Mouse (Mus musculus): ENCODE measurements around the gene Esr1. TPM values are rescaled to one million over a fixed set of nuclear protein-coding genes. Genes with fewer than 3 reads are reported as not detected.

Esr1 gene
- total RNA-seq, 2 experiments from 2014 or later: 35.4 to 45.9 TPM

DNA sequence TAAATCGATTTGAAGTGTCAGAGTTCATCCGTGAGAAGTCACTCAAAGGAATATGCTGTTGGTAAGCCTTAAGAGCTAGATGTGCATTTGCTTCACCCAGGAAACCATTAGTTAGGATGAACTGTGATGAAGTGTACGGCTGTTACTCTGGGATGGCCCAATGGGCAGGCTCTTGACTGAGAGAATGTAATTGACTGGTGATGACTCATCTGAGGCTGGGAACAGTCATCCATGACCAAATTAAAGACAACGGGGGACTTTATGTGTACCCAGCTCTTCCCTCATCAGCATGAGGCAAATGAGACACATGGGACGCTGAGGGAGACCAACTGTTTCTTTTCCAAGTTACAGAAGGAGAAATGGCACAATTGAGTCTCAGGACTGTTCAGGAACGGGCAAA, 219.2 kb downstream of the Esr1 start:
- DNase-seq (ENCODE audit: low spot score): no peak

DNA sequence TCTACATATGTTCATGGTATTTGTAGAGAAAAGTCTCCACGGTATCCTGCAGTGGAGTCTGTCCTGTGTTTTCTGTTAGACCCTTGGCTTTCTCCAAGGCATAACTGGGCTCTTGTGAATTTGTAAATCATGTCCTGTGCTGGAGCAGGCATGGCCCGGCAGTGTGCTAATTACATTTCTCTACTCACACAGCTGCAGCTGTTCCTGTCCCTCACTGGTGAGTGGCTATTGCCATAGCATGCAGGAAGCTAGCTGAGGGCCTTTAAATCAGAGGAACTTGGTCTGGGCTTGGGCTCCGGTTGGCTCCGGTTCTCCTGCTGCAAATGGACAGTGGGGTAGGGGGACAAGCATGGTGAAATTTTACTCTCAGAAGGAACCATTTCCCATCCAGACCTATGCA, 226.7 kb downstream of the Esr1 start:
- DNase-seq (ENCODE audit: low spot score): peak; percentile 63

DNA sequence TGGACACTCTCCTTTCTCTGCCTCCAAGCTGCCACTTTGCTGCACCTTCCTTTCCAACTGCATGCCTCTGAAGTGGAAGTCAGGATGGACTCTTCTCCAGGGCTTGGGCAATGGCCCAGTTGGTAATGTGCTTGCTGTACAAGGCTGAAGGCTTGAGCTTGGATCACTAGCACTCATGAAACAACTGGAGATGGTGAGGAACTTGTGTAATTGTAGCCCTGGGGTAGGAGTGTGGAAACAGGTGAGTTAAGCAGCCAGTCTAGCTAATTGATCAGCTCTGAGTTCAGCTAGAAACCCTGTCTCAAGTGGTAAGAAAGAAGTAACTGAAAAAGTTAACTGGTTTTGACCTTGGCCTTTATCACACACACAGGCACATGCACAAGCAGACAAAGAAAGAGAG, 229.6 kb downstream of the Esr1 start:
- DNase-seq (ENCODE audit: low spot score): no peak

DNA sequence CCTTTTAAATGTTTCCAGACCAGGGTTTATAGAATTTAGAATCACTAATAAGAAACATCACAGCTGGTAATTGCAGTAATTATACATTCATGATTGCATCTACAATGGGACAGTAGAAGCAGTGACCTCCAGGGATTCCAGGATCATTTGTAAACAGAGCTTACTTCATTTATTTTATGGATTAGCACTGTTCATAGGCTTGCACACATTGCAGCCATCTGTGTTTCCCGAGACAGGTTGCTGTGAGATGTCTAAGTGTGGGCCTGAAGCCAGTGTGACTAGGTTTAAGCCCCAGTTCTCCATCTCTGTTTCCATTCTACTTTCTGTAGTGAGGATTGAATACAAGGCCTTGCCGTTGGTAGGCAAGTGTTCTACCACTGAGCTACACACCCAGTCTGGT, 236.1 kb downstream of the Esr1 start:
- DNase-seq (ENCODE audit: low spot score): no peak

DNA sequence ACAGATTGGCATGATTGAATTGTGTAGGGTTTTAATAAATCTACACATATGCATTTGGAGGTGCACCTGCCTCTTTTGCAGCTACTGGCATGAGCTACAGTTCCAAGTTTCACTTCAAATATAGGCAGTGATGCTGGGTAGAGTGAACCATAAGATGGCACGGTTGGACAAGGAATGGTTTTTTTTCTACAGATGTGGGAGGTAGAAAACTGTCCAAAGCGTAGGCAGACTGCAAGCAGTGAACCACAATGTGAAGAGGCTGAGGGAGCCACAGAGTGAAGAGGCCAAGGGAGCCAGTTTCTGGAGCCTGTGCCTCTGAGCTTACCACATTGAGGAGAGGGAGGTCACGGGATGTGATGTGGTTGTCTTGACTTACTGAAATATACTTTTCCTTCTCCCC, 238.5 kb downstream of the Esr1 start:
- no peak for DNase-seq (ENCODE audit: low spot score)

DNA sequence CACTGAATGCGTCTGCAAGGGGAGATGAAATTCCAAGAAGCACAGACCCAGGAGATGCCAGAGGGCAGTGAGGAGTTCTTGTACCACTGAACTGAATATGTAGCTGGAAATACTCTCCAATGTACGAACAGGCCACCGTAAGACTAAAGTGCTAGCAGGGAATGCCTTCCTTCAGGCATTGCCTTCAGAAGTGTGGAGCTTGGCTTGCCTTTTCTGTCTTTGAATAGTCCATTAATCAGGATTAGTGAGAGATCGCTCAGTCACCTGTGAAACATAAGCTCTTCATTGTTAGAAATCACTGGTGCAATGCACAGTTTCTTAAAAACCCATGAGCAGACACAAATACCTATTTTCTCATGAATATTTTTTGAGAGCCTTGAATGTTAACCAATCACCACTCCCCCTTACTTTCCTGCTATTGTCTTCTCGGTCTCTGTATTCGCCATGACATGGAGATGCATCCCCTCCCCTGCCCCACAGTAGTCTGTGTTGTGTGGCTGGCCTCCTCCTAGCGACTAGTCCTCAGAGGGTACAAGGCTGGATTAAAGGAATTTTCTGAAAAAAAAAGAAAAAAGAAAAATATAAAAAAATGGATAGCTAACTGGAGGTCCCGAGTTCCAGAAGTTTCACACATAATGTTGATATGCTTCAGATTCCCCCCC, 263.8 kb downstream of the Esr1 start:
- DNase-seq (ENCODE audit: low spot score): no peak

DNA sequence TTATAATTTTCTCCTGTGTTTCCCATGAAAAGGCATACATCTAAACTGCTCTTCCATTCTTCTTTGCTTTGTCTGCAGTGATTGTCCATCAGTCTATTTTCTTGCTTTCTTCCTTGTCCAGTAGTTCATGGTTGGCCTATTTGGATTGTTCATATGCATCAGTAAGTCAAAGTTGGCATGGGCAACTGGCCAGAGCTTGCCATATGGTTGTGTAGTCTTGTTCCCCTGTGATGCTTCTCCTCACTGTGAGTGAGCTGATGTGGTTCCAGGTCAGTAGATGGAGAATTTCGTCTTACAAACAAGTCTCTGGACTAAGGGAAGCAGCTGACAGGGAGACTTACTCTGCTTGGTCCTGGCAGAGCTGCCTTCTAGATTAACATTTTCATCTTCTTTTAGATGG, 270.0 kb downstream of the Esr1 start:
- DNase-seq (ENCODE audit: low spot score): no peak

DNA sequence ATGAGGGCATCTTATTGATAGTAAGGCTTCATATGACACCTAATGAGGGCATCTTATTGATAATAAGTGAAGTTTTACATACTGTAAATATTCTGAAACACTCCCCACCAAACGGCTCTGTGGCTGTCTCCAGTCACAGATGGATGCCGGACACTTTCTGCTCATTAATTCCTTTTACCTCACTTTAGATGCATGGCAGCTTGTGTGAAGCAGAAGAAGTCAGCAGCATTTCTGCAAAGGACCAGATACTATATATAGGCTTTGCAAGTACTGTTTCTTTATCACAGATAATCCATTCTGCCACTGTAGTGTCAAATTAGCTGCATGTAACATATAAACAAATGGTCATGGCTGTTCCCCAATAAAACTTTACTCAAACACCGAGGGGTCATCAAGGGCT, 274.1 kb downstream of the Esr1 start:
- no peak for DNase-seq (ENCODE audit: low spot score)

DNA sequence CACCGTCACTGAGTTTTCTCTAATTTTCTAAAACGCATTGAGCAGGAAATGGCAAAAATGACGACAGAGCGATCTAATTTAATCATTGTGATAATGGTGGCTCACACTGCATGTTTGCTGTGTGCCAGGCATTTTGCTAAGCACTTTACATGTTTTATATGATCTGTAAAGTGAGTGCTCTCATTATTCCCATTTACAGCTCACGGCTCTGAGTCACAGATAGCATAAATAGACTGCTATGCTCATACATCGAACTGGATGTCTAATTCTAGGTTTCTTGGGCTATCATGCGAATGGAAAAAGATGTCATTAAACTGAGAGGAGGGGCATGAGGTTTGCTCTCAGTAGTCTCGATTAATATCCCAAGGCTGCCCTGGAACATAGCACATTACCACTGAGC, 274.6 kb downstream of the Esr1 start:
- no peak for DNase-seq (ENCODE audit: low spot score)

DNA sequence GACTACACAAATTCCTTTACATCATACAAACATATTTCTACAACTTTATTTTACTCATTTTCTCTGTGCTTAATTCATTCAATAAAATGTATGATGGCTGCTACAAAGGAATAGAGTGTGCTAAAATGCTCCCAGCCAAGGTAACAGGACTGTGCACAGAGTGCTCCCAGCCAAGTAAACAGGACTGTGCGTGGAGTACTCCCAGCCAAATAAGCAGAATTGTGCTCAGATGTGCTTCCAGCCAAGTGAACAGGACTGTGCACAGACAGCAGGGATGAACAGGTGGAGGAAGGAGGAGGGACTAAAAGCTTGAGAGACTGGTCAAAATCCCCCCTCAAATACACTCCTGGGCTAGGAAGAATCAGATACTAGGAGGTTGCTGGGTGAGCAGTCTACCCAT, 282.1 kb downstream of the Esr1 start:
- DNase-seq (ENCODE audit: low spot score): no peak

DNA sequence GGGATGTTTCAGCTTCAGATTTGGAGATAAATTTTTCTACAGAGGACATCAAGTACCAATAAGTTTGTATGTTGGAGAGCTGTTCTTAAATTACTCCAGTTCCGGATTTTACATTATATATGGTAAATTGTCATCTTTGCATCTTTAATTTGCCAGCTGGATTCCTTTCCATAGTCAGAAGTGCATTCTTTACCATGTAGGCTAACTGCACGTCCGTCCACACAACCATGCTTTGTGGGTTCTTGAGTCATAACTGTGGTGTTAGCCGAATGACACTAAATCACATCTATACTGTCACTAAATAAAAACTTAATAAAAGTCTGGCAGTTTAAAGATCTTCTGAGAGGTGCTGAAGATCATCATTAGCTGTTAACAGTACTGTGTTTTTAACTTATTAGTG, 286.4 kb downstream of the Esr1 start:
- no peak for DNase-seq (ENCODE audit: low spot score)

DNA sequence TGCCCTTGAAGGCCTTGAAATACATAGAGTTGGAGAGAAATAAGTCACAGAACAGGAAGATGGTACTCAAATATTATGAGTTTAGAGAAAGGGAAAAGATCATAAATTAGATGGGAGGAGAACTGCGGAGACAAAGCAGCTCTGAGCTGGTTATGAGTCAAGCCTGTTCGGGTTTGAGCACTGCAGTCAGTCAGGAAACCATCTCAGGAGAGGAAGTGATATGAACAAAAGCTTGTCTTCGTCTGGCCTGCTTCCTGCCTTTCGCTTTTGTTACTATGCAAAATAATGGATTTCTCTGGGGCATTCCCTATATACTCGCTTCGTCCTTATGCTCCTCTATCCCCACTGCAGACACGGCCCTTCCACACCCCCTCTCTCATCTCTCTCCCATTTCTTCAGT, 288.9 kb downstream of the Esr1 start:
- DNase-seq (ENCODE audit: low spot score): no peak

DNA sequence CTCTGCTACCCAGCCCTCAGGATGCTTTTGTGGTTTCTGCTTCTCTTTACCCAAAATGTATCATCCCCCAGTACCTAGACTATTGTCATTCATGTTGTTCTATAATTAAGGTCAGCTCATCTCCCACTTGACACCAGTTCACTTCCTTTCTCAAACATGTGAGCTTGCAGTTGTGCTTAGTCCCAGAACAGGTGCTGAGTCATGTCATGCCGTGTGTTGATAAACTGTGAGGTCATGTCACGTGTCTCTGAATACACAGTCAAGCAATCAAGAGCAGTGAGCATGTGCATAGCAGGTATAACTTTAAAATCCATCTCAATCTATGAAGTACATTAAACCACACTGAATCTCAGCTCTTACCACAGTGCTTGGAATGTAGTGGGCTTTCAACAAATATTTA, 297.9 kb downstream of the Esr1 start:
- no peak for DNase-seq (ENCODE audit: low spot score)

DNA sequence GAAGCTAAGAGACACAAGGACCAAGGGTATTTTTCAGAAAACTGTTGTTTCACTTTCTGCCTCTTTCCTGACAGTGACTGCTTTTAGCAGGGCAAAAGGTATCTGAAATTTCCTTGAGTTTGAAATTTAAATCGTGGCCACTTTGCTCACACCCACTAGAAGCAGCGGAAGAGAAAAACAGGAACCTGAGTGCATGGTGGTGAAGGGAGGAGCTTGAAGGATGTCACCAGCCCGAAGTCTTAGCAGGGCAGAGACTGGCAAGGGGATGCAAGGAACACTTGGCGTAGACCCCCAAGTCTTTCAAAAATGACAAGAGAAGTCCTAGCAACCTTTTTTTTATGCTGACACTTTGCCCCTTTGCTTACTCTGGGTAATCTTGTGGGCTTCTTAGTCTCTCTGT, 299.1 kb downstream of the Esr1 start:
- no peak for DNase-seq (ENCODE audit: low spot score)

DNA sequence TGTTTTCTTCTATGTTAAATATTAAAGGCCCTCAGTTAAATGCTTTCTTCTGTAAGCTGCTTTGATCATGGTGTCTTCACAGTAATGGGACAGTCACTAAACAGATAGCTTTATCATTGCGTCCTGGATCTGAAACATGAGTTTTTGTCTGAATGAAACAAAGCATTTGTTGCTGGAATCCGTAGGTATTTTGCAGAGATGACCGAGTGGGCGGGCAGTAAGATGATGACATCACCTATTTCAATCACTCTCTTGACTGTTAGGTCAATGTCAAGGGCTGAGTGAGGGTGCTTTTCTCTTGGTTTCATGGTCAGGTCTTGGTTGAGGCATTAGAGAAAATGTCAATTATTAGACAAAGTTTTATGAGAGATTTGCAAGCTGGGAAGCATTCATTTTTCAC, 307.7 kb downstream of the Esr1 start:
- no peak for DNase-seq (ENCODE audit: low spot score)

DNA sequence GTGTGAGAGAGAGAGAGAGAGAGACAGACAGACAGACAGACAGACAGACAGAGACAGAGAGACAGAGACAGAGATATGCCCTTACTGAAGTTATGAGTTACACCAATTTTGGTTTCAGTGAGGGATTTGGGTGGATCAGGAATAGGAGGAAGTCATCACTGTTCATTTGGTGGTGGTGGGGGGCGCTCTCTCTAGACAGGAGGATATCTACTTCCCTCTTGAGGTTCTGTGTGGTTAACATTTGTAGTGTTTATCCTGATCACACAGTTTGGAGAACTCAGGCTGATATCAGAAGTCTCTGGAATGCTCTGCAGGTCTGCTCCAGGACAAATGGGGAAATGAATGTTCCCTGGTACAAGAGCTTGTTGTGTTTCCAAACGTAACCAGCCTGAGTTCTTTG, 312.2 kb downstream of the Esr1 start:
- DNase-seq (ENCODE audit: low spot score): no peak

DNA sequence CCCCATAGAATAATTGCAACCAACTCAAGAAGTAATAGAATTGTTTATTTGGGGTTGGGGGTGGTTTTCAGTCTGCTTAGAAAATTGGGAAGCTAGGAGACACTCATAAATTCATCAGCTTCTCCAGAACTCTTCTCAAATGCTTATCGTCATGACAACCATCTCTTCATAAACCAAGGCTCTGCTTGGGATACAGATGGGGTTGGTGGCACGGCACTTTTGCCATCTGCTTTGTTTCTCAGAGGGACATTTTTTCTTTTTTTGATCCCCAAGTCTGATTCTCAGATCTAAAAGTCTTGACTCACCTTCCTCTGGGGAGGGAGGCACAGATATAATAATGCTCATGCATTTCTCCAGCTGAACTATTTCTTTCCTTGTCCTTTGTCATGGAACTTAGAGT, 313.0 kb downstream of the Esr1 start:
- DNase-seq (ENCODE audit: low spot score): no peak

DNA sequence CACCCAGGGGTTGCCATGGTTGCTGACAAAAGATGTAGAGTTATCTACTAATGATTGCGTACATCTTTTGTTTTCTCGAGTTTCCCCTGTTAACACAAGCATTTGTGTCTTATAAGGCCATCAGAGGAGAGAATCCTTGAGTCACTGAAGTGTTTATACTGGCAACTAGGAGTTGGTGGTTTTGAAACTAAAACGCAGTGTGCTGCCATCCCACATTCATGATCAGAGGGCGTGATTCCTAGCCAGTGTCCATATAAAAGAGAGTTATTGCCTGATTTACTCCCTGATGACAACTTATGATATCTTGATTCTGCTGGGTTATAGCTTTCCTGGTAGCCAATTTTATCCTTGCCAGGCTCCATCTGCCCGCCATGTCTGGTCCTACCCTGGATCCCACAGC, 331.8 kb downstream of the Esr1 start:
- DNase-seq (ENCODE audit: low spot score): no peak

DNA sequence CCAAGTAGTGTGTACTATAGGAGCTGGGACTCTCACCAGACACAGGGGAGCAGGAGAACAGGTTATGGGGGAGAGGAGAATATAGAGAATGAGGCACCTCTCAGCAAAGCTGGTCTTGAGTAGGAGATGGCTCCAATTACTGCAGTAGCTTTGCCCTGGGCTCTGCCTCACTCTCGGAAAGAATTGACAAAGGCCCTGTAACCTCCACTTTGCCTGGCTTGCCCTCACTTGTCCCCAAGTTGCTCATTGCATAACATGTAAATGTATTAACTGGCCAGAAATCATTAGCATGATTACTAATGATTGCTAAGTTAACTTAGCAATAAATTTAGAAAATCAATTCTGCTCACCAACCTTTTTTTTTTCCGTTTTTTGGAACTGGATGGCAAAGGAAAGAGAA, 333.3 kb downstream of the Esr1 start:
- DNase-seq (ENCODE audit: low spot score): no peak

DNA sequence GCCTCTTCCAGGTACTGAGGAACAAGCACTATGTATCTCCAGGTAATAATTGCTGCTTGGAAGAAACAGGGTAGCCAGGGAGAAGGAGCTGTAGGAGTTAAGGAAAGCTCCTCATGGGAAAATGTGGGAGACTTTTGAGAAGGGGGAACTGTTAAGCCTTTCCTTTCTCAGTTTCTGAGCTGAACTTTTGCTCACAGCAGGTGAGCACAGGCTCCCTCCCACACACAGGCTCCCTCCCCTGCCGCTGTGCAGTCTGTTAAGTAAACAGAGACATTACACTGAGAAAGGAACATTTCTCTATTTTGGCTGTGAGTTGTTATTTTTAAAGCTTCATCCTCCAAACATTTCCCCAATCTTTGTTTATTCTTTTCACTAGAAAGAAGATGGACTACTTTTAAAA, 354.4 kb downstream of the Esr1 start:
- DNase-seq (ENCODE audit: low spot score): no peak

DNA sequence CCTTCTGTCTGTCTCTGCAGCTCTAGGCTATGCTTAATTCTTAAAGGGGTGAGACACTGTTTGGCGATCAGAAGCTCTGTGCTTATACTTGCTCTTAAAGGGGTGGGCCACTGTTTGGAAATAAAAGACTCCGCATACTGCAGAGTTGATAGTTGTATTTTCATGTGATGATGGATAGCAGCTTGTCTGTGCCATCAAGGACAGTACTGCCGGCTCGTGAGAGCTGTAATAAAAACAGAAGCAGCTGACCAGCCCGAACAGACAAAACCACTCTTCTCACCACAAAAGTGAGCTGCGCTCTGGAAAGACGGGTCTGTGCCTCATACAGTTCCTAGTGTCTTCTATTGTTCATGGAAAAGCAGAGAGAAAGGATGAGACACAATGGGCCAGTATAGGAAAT, 359.8 kb downstream of the Esr1 start:
- no peak for DNase-seq (ENCODE audit: low spot score)

DNA sequence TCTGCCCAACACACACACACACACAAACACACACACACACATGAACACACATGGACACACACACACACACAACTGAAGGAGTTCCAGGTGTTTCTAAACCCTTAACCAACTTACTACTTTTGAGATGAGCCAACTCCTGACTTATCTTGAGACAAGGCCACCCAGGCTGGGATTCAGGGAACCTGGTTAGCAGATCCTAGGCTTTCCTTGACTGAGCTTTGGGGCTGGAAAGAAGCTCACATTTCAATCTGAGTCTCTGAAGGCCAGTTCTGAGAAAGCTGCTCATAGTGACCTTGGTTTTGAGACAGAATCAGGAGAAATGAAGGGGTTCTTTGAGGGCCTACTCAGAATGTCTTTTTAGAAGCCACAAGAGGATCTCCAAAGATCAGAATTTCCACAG, 360.2 kb downstream of the Esr1 start:
- no peak for DNase-seq (ENCODE audit: low spot score)

DNA sequence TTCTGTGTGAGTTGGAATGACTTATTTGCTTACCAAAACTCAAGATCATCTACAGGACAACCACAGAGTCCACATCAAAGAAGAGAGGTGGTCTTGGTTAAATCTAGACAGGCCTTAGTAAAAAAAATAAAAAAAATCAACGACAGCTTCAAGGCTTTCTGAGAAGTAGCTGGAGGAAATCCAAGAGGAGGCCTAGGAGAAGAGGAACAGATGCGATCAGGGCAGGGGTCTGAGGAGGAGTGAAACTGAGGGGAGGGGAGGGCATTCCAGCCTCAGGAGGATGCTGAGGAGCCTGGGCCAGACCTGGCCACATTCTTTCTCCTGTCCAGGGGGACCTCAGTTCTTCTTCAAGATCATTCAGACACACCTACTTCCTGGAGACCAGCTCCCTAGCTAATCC, 360.6 kb downstream of the Esr1 start:
- DNase-seq (ENCODE audit: low spot score): no peak

DNA sequence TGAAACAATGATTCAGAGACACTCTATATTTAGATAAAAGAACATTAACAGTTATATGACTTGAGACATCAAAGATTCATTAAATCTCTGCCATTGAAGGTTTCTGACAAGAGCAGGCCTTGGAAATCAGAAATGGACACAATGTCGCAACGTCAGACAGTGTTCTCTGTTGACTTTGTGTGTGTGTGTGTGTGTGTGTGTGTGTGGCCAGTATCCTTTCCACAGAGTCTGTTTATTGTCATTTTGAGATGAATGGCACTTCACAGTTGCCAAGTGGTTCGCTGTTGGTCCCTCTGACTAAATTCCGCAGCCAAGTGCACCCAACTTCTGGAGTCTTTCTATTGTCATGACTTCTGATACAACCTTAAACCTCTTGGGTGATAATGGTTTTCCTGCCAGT, 362.9 kb downstream of the Esr1 start:
- DNase-seq (ENCODE audit: low spot score): no peak
